Mouse (Mus musculus) embryonic facial prominence, embryonic 15.5 days (tissue): Measurements from ENCODE around the gene Zfp526. TPM values are rescaled to one million over a fixed set of nuclear protein-coding genes. Genes with fewer than 3 reads are reported as not detected.
A peak's percentile ranks its signal among the peaks of the same experiment; 100 is the strongest.
"Not testable (repeated sequence)": the region's sequence is repeated elsewhere in the genome, so short reads cannot be mapped to it uniquely, and the experiment has no call there.

Experiments used
- ATAC-seq: fragments of 200-750 bp; cut with Nextera tagmentation; 2 replicates; pipeline ENCODE4 v1.8.0; 2017; ENCODE audit warnings: low read depth, moderate TSS enrichment; ENCODE audit not compliant: insufficient number of reproducible peaks, low FRiP score, low TSS enrichment
- H3K27ac ChIP-seq: fragments of 300-500 bp; sonication (generic); replicated peaks from 2 replicates; pipeline ENCODE4 v1.5.1; 2015; ENCODE audit warnings: mild to moderate bottlenecking, inconsistent platforms
- H3K27me3 ChIP-seq: fragments of 300-500 bp; sonication (generic); 2 replicates; pipeline ENCODE4 v1.6.1; 2015; ENCODE audit warnings: inconsistent platforms
- H3K36me3 ChIP-seq: fragments of 300-500 bp; sonication (generic); 2 replicates; pipeline ENCODE4 v1.6.1; 2015; ENCODE audit warnings: mild to moderate bottlenecking, inconsistent platforms
- H3K4me1 ChIP-seq: fragments of 300-500 bp; sonication (generic); 2 replicates; pipeline ENCODE4 v1.6.1; 2015; ENCODE audit warnings: inconsistent platforms
- H3K4me2 ChIP-seq: fragments of 300-500 bp; sonication (generic); replicated peaks from 2 replicates; pipeline ENCODE4 v1.6.1; 2015; ENCODE audit warnings: mild to moderate bottlenecking, inconsistent platforms
- H3K4me3 ChIP-seq: fragments of 300-500 bp; sonication (generic); replicated peaks from 2 replicates; pipeline ENCODE4 v1.5.1; 2015; ENCODE audit warnings: mild to moderate bottlenecking, inconsistent platforms
- H3K9ac ChIP-seq: fragments of 300-500 bp; sonication (generic); 2 replicates; pipeline ENCODE4 v1.6.1; 2015; ENCODE audit warnings: inconsistent platforms
- H3K9me3 ChIP-seq: fragments of 300-500 bp; sonication (generic); replicated peaks from 2 replicates; pipeline ENCODE4 v1.6.1; 2016; ENCODE audit warnings: inconsistent platforms
- WGBS: fragments of 180-500 bp; shearing (Covaris S2); methylation state at CpG from one replicate; pipeline ENCODE4 v1.1.7; 2015; 5-methylcytosine and 5-hydroxymethylcytosine counted together
- polyA plus RNA-seq: library from polyadenylated mRNA; unstranded; fragments of >200 nt; fragmentation: Nextera tagmentation; extraction: Ambion mirVana; gene quantifications from 2 replicates; pipeline ENCODE4 v1.2.1, GENCODE M21; 2015

The Zfp526 gene
- polyA plus RNA-seq, 1 experiment from 2014 or later: 3.3 TPM

- Histone ChIP-seq H3K4me3 (peak overlapping the region; percentile 97), H3K27me3 (no peaks in the 10 kb centered on the region), H3K4me1 (peaks cover 36% of the 10 kb centered on the region), H3K9ac (0 out of 2 replicates have a peak overlapping the region, but pooled peaks have one; percentile 40), H3K9me3 (no peaks in the 10 kb centered on the region), H3K36me3 (no peaks in the 10 kb centered on the region), H3K27ac (peak overlapping the region; percentile 99), H3K4me2 (peak overlapping the region; percentile 86)
- WGBS: 18% methylated on average over 8 of the region's 8 CpGs
- ATAC-seq: no peak
Observed at GRCm38 (mm10) chr7:25251822-25252221, 30.6 kb downstream of the Zfp526 start.

GRCm38 (mm10) chr7:25261896-25262295 is 40.7 kb downstream of the Zfp526 start:
- no peaks in the 10 kb centered on the region for H3K36me3 ChIP-seq
- no peak overlapping the region for H3K4me3 ChIP-seq
- H3K9me3 ChIP-seq: no peaks in the 10 kb centered on the region
- WGBS: 87% methylated on average over 1 of the region's 1 CpGs
- no peaks in the 10 kb centered on the region for H3K27me3 ChIP-seq
- no peak for ATAC-seq
- peaks cover 1% of the 10 kb centered on the region; the same call in 1 of the 2 replicates for H3K4me1 ChIP-seq
- H3K4me2 ChIP-seq: no peak overlapping the region
- H3K27ac ChIP-seq: no peak overlapping the region
- H3K9ac ChIP-seq: no peak overlapping the region

DNA sequence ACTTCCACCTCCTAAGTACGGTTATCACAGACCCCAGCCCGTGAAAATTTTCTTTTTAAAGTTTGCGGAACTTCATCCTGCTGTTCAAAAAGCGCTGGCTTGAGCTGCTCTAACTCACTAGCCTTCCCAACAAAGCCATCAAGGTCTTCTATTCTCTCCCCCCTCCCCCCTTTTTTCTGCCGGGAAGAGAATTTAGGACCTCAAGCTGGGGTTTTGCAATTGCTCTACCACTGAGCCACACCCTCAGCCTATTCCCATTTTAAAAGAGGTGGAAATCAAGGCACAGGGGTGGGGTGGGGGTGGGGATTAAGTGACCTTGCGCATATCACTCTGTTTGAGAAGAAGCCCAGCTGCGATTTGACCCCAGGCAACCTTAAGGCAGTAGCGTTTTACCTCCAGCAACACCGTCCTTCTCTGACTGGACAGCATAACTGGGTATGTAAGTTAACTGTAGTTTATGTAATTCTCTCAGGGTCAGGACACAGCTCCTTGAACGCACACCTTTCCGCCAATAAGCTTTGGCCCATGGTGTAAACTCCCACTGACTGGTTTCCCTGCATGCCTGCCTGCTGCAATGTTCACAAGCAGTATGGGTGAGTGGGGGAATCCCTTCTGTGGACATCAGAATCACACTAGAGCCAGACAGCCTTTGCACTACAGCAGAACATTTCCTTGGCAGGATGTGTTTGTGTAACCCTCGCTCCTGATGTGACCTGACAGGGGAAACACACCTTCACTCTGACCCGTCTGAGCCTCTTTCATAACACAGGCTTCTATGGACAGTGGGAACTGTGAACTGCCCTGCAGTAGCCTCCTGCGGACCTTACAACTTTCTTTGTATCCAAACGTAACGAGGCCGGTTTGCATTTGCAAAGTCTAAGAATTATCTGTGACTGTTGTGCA is 43.0 kb downstream of the Zfp526 start:
- Histone ChIP-seq H3K9me3 (no peaks in the 10 kb centered on the region), H3K27me3 (no peaks in the 10 kb centered on the region), H3K4me3 (no peak overlapping the region), H3K36me3 (no peaks in the 10 kb centered on the region), H3K4me2 (no peak overlapping the region), H3K9ac (no peak overlapping the region), H3K27ac (no peak overlapping the region), H3K4me1 (peaks cover 8% of the 10 kb centered on the region)
- 31% methylated on average over 17 of the region's 17 CpGs for WGBS
- ATAC-seq: no peak

- WGBS: 85% methylated on average over 5 of the region's 5 CpGs
- not testable (repeated sequence) for ATAC-seq, H3K9ac ChIP-seq
Observed at GRCm38 (mm10) chr7:25265743-25266142, 44.5 kb downstream of the Zfp526 start.

GRCm38 (mm10) chr7:25266180-25266962 is 45.1 kb downstream of the Zfp526 start:
- H3K9ac ChIP-seq: no peak overlapping the region
- 87% methylated on average over 8 of the region's 8 CpGs for WGBS
- peak overlapping the region; percentile 60 for H3K4me2 ChIP-seq
- no peaks in the 10 kb centered on the region for H3K9me3 ChIP-seq
- peak overlapping the region; percentile 96; the same call in 1 of the 2 replicates for H3K27ac ChIP-seq
- ATAC-seq: no peak
- peak overlapping the region; percentile 74; the same call in 1 of the 2 replicates for H3K4me3 ChIP-seq
- H3K27me3 ChIP-seq: no peaks in the 10 kb centered on the region
- peaks cover 22% of the 10 kb centered on the region for H3K4me1 ChIP-seq
- H3K36me3 ChIP-seq: peaks cover 3% of the 10 kb centered on the region

More at GRCm38 (mm10) chr7:25265743-25266142, 44.5 kb downstream of the Zfp526 start:
- H3K4me2 ChIP-seq, H3K9me3 ChIP-seq, H3K36me3 ChIP-seq, H3K27ac ChIP-seq, H3K27me3 ChIP-seq, H3K4me3 ChIP-seq: not testable (repeated sequence)
- peaks cover 22% of the 10 kb centered on the region for H3K4me1 ChIP-seq

GRCm38 (mm10) chr7:25267301-25267750 is 46.1 kb downstream of the Zfp526 start, which contains the start of gene Cic:
Cic (plus strand) TSS chr7:25267704.
- peaks cover 22% of the 10 kb centered on the region for H3K4me1 ChIP-seq
- no peaks in the 10 kb centered on the region for H3K27me3 ChIP-seq
- peak within 1 kb of the TSS; percentile 82 for H3K9ac ChIP-seq
- ATAC-seq: peak; percentile 90
- peak within 1 kb of the TSS; percentile 61 for H3K4me2 ChIP-seq
- WGBS: 2% methylated on average over 29 of the region's 29 CpGs
- no peaks in the 10 kb centered on the region for H3K9me3 ChIP-seq
- H3K27ac ChIP-seq: peak within 1 kb of the TSS; percentile 96
- H3K36me3 ChIP-seq: peaks cover 13% of the 10 kb centered on the region
- H3K4me3 ChIP-seq: peak within 1 kb of the TSS; percentile 74

GRCm38 (mm10) chr7:25267751-25268463 is 46.7 kb downstream of the Zfp526 start:
- Histone ChIP-seq H3K27me3 (no peaks in the 10 kb centered on the region), H3K4me3 (peak overlapping the region; percentile 74), H3K9me3 (no peaks in the 10 kb centered on the region), H3K4me2 (peak overlapping the region; percentile 61), H3K9ac (peak overlapping the region; percentile 82), H3K27ac (peak overlapping the region; percentile 96), H3K36me3 (peaks cover 18% of the 10 kb centered on the region), H3K4me1 (peaks cover 22% of the 10 kb centered on the region)
- WGBS: under 1% methylated on average over 33 of the region's 33 CpGs
- ATAC-seq: peak; percentile 94

GRCm38 (mm10) chr7:25268588-25268987 is 47.4 kb downstream of the Zfp526 start:
- WGBS: 3% methylated on average over 7 of the region's 7 CpGs
- Histone ChIP-seq H3K9ac (peak overlapping the region; percentile 82), H3K4me3 (peak overlapping the region; percentile 74), H3K27me3 (no peaks in the 10 kb centered on the region), H3K36me3 (peaks cover 25% of the 10 kb centered on the region), H3K4me2 (peak overlapping the region; percentile 61), H3K4me1 (peaks cover 29% of the 10 kb centered on the region), H3K27ac (peak overlapping the region; percentile 87), H3K9me3 (no peaks in the 10 kb centered on the region)
- no peak for ATAC-seq

- Histone ChIP-seq H3K9me3 (no peaks in the 10 kb centered on the region), H3K27ac (peak overlapping the region; percentile 87), H3K4me2 (peak overlapping the region; percentile 61), H3K27me3 (no peaks in the 10 kb centered on the region), H3K9ac (peak overlapping the region; percentile 82), H3K36me3 (peaks cover 29% of the 10 kb centered on the region), H3K4me1 (peaks cover 34% of the 10 kb centered on the region), H3K4me3 (peak overlapping the region; percentile 74)
- no peak for ATAC-seq
- 35% methylated on average over 4 of the region's 4 CpGs for WGBS
Observed at GRCm38 (mm10) chr7:25269029-25269428, 47.8 kb downstream of the Zfp526 start.

- Histone ChIP-seq H3K36me3 (peaks cover 29% of the 10 kb centered on the region), H3K27ac (peak overlapping the region; percentile 87; the same call in 1 of the 2 replicates), H3K4me2 (peak overlapping the region; percentile 61), H3K4me1 (peaks cover 40% of the 10 kb centered on the region), H3K9me3 (no peaks in the 10 kb centered on the region), H3K9ac (peak overlapping the region; percentile 82), H3K27me3 (no peaks in the 10 kb centered on the region), H3K4me3 (peak overlapping the region; percentile 74)
- 74% methylated on average over 8 of the region's 8 CpGs for WGBS
- ATAC-seq: no peak
Observed at GRCm38 (mm10) chr7:25269545-25270271, 48.5 kb downstream of the Zfp526 start.
